Mouse (Mus musculus): ENCODE measurements around the gene Zfp821. TPM values are rescaled to one million over a fixed set of nuclear protein-coding genes. Genes with fewer than 3 reads are reported as not detected.

Gene Zfp821
- polyA plus RNA-seq, 1 experiment from 2014 or later: 12.2 TPM

GRCm38 (mm10) chr8:109693146-109693900 is 12.0 kb upstream of the Zfp821 start, which contains the start of gene Ist1:
Ist1 (minus strand) TSS chr8:109693260.
- Histone ChIP-seq H3K9me3 (ENCODE audit: control insufficient read depth, low read length) (no peaks in the 10 kb centered on the region), H3K4me2 (replicated peaks; ENCODE audit: low read depth) (peak within 1 kb of the TSS; percentile 82), H3K4me3 (ENCODE audit: low read depth, low read length) (peak within 1 kb of the TSS; percentile 99), H3K27me3 (ENCODE audit: control insufficient read depth, insufficient read depth, low read length) (no peaks in the 10 kb centered on the region), H3K27ac (replicated peaks) (peak within 1 kb of the TSS; percentile 93), H3K36me3 (ENCODE audit: control insufficient read depth, insufficient read depth, low read length) (no peaks in the 10 kb centered on the region), H3K9ac (ENCODE audit: low read length) (peak within 1 kb of the TSS; percentile 98), H3K4me1 (replicated peaks; ENCODE audit: control insufficient read depth, insufficient read depth) (peaks cover 9% of the 10 kb centered on the region)
- ATAC-seq (ENCODE audit: low FRiP score, low TSS enrichment): peak; percentile 98
- DNase-seq (ENCODE audit: low spot score): peak; percentile 99
- under 1% methylated on average over 57 of the region's 57 CpGs for WGBS
- TF ChIP-seq CTCF (IDR thresholded peaks at IDR 0.05; ENCODE audit: low read depth): 0 out of 2 replicates have a peak, but pooled peaks have one; percentile 11
- TF ChIP-seq EP300 (optimal IDR thresholded peaks at IDR 0.05): no peak

- H3K9ac ChIP-seq (ENCODE audit: low read length): peak overlapping the region; percentile 70; the same call in 1 of the 2 replicates
- ATAC-seq (ENCODE audit: low FRiP score, low TSS enrichment): no peak
- peak overlapping the region; percentile 93 for H3K27ac ChIP-seq (replicated peaks)
- no peak for DNase-seq (ENCODE audit: low spot score)
- 54% methylated on average over 6 of the region's 6 CpGs for WGBS
- H3K27me3 ChIP-seq (ENCODE audit: control insufficient read depth, insufficient read depth, low read length): no peaks in the 10 kb centered on the region
- H3K4me2 ChIP-seq (replicated peaks; ENCODE audit: low read depth): peak overlapping the region; percentile 82
- TF ChIP-seq CTCF (IDR thresholded peaks at IDR 0.05; ENCODE audit: low read depth) (no peak), EP300 (optimal IDR thresholded peaks at IDR 0.05) (no peak)
- H3K4me3 ChIP-seq (ENCODE audit: low read depth, low read length): peak overlapping the region; percentile 99; the same call in 1 of the 2 replicates
- peaks cover 9% of the 10 kb centered on the region for H3K4me1 ChIP-seq (replicated peaks; ENCODE audit: control insufficient read depth, insufficient read depth)
- H3K9me3 ChIP-seq (ENCODE audit: control insufficient read depth, low read length): no peaks in the 10 kb centered on the region
- H3K36me3 ChIP-seq (ENCODE audit: control insufficient read depth, insufficient read depth, low read length): no peaks in the 10 kb centered on the region
Measured at GRCm38 (mm10) chr8:109694154-109694553, 11.2 kb upstream of the Zfp821 start.

- H3K27ac ChIP-seq (replicated peaks): no peak overlapping the region
- H3K27me3 ChIP-seq (ENCODE audit: control insufficient read depth, insufficient read depth, low read length): no peaks in the 10 kb centered on the region
- DNase-seq (ENCODE audit: low spot score): no peak
- H3K9me3 ChIP-seq (ENCODE audit: control insufficient read depth, low read length): no peaks in the 10 kb centered on the region
- no peak overlapping the region for H3K9ac ChIP-seq (ENCODE audit: low read length)
- H3K4me3 ChIP-seq (ENCODE audit: low read depth, low read length): no peak overlapping the region
- ATAC-seq (ENCODE audit: low FRiP score, low TSS enrichment): no peak
- no peak overlapping the region for H3K4me2 ChIP-seq (replicated peaks; ENCODE audit: low read depth)
- H3K4me1 ChIP-seq (replicated peaks; ENCODE audit: control insufficient read depth, insufficient read depth): peaks cover 5% of the 10 kb centered on the region; the same call in 1 of the 2 replicates
- 60% methylated on average over 1 of the region's 1 CpGs for WGBS
- H3K36me3 ChIP-seq (ENCODE audit: control insufficient read depth, insufficient read depth, low read length): no peaks in the 10 kb centered on the region
- no peak for TF ChIP-seq EP300 (optimal IDR thresholded peaks at IDR 0.05)
- TF ChIP-seq CTCF (IDR thresholded peaks at IDR 0.05; ENCODE audit: low read depth): no peak
Measured at GRCm38 (mm10) chr8:109697754-109698153, 7.6 kb upstream of the Zfp821 start.

GRCm38 (mm10) chr8:109698477-109698876 is 6.9 kb upstream of the Zfp821 start:
- TF ChIP-seq CTCF (IDR thresholded peaks at IDR 0.05; ENCODE audit: low read depth) (no peak), EP300 (optimal IDR thresholded peaks at IDR 0.05) (no peak)
- Histone ChIP-seq H3K9me3 (ENCODE audit: control insufficient read depth, low read length) (no peaks in the 10 kb centered on the region), H3K27me3 (ENCODE audit: control insufficient read depth, insufficient read depth, low read length) (no peaks in the 10 kb centered on the region), H3K36me3 (ENCODE audit: control insufficient read depth, insufficient read depth, low read length) (no peaks in the 10 kb centered on the region), H3K27ac (replicated peaks) (no peak overlapping the region), H3K4me2 (replicated peaks; ENCODE audit: low read depth) (no peak overlapping the region), H3K4me3 (ENCODE audit: low read depth, low read length) (no peak overlapping the region), H3K9ac (ENCODE audit: low read length) (no peak overlapping the region), H3K4me1 (replicated peaks; ENCODE audit: control insufficient read depth, insufficient read depth) (peaks cover 5% of the 10 kb centered on the region; the same call in 1 of the 2 replicates)
- ATAC-seq (ENCODE audit: low FRiP score, low TSS enrichment): no peak
- 76% methylated on average over 3 of the region's 3 CpGs for WGBS
- no peak for DNase-seq (ENCODE audit: low spot score)

GRCm38 (mm10) chr8:109704565-109705319 is 604 bp upstream of the Zfp821 start:
- Histone ChIP-seq H3K27me3 (ENCODE audit: control insufficient read depth, insufficient read depth, low read length) (no peaks in the 10 kb centered on the region), H3K9ac (ENCODE audit: low read length) (peak overlapping the region; percentile 98), H3K36me3 (ENCODE audit: control insufficient read depth, insufficient read depth, low read length) (0 out of 2 replicates have a peak, but pooled peaks cover 4% of the 10 kb centered on the region), H3K4me1 (replicated peaks; ENCODE audit: control insufficient read depth, insufficient read depth) (no peaks in the 10 kb centered on the region), H3K4me3 (ENCODE audit: low read depth, low read length) (peak overlapping the region; percentile 96), H3K9me3 (ENCODE audit: control insufficient read depth, low read length) (no peaks in the 10 kb centered on the region), H3K27ac (replicated peaks) (peak overlapping the region; percentile 98), H3K4me2 (replicated peaks; ENCODE audit: low read depth) (peak overlapping the region; percentile 77)
- DNase-seq (ENCODE audit: low spot score) (peak; percentile 30), ATAC-seq (ENCODE audit: low FRiP score, low TSS enrichment) (peak; percentile 35; the same call in 1 of the 2 replicates)
- TF ChIP-seq CTCF (IDR thresholded peaks at IDR 0.05; ENCODE audit: low read depth) (no peak), EP300 (optimal IDR thresholded peaks at IDR 0.05) (no peak)
- 5% methylated on average over 24 of the region's 24 CpGs for WGBS
